Mouse (Mus musculus) stomach, postnatal 0 days (tissue): ENCODE results near the gene Rps28.

ENCODE experiments used
- CTCF ChIP-seq: IDR thresholded peaks from 2 replicates; pipeline ENCODE4 v1.5.1; 2016; ENCODE audit warnings: antibody characterized with exemption, low read depth, mild to moderate bottlenecking, moderate library complexity
- EP300 ChIP-seq: optimal IDR thresholded peaks from 2 replicates; pipeline ENCODE3; 2016; ENCODE audit warnings: antibody characterized with exemption

- TF ChIP-seq CTCF = no peak
- peak; percentile 76 for TF ChIP-seq EP300
These were observed 4.5 kb upstream of the Rps28 start for GRCm38 (mm10) chr17:33828892-33829291.
